Mouse (Mus musculus) midbrain, embryonic 11.5 days (tissue): ENCODE results near the gene Ndufs2. TPM values are rescaled to one million over a fixed set of nuclear protein-coding genes. Genes with fewer than 3 reads are reported as not detected.

Experiments
- ATAC-seq: fragments of 200-750 bp; cut with Nextera tagmentation; 2 replicates; pipeline ENCODE4 v1.8.0; 2017; ENCODE audit warnings: moderate TSS enrichment, moderate library complexity; ENCODE audit not compliant: low FRiP score
- DNase-seq: peaks from one replicate; pipeline ENCODE4 v3.0.0; 2015; ENCODE audit warnings: low spot score; ENCODE audit errors: missing footprints
- H3K27ac ChIP-seq: fragments of 300-500 bp; sonication (generic); 2 replicates; pipeline ENCODE4 v1.5.1; 2014; ENCODE audit warnings: low read depth, low read length
- H3K27me3 ChIP-seq: fragments of 300-500 bp; sonication (generic); 2 replicates; pipeline ENCODE4 v1.6.1; 2014; ENCODE audit warnings: mild to moderate bottlenecking, low read length, moderate library complexity, mixed read lengths; ENCODE audit not compliant: control insufficient read depth, insufficient read depth
- H3K36me3 ChIP-seq: fragments of 300-500 bp; sonication (generic); 2 replicates; pipeline ENCODE4 v1.6.1; 2014; ENCODE audit warnings: mild to moderate bottlenecking, low read length, moderate library complexity, mixed read lengths; ENCODE audit not compliant: control insufficient read depth, insufficient read depth
- H3K4me1 ChIP-seq: fragments of 300-500 bp; sonication (generic); 2 replicates; pipeline ENCODE4 v1.6.1; 2014; ENCODE audit warnings: low read length; ENCODE audit not compliant: control insufficient read depth, insufficient read depth
- H3K4me2 ChIP-seq: fragments of 300-500 bp; sonication (generic); 2 replicates; pipeline ENCODE4 v1.6.1; 2014; ENCODE audit warnings: mild to moderate bottlenecking, moderate library complexity
- H3K4me3 ChIP-seq: fragments of 300-500 bp; sonication (generic); 2 replicates; pipeline ENCODE4 v1.5.1; 2014; ENCODE audit warnings: low read depth, low read length
- H3K9ac ChIP-seq: fragments of 300-500 bp; sonication (generic); 2 replicates; pipeline ENCODE4 v1.6.1; 2014; ENCODE audit warnings: low read length
- H3K9me3 ChIP-seq: fragments of 300-500 bp; sonication (generic); 2 replicates; pipeline ENCODE4 v1.6.1; 2016; ENCODE audit warnings: low read length; ENCODE audit not compliant: control insufficient read depth
- WGBS: fragments of 180-500 bp; shearing (Covaris S2); extraction: QIAGEN DNeasy Blood & Tissue Kit; methylation state at CpG from one replicate; pipeline ENCODE4 v1.1.7; 2014; 5-methylcytosine and 5-hydroxymethylcytosine counted together
- polyA plus RNA-seq: library from polyadenylated mRNA; unstranded; fragments of >200 nt; fragmentation: Nextera tagmentation; extraction: Ambion mirVana; gene quantifications from 2 replicates; pipeline ENCODE4 v1.2.1, GENCODE M21; 2014

The Ndufs2 gene
- polyA plus RNA-seq, 1 experiment from 2014 or later: 232 TPM

GRCm38 (mm10) chr1:171286517-171286916, 35.3 kb upstream of the Ndufs2 start:
- no peak overlapping the region; the same call in 1 of the 2 replicates for H3K9ac ChIP-seq

GRCm38 (mm10) chr1:171285096-171285892, 34.1 kb upstream of the Ndufs2 start:
- peak; percentile 51 for DNase-seq
- no peaks in the 10 kb centered on the region for H3K9me3 ChIP-seq
- no peak overlapping the region for H3K4me2 ChIP-seq
- H3K27me3 ChIP-seq: no peaks in the 10 kb centered on the region
- no peak for ATAC-seq
- H3K36me3 ChIP-seq: peaks cover 14% of the 10 kb centered on the region
- peaks cover 16% of the 10 kb centered on the region for H3K4me1 ChIP-seq
- no peak overlapping the region for H3K27ac ChIP-seq
- no peak overlapping the region; the same call in 1 of the 2 replicates for H3K4me3 ChIP-seq
- 92% methylated on average over 20 of the region's 20 CpGs for WGBS
- no peak overlapping the region for H3K9ac ChIP-seq

More at GRCm38 (mm10) chr1:171286517-171286916, 35.3 kb upstream of the Ndufs2 start:
- Histone ChIP-seq H3K36me3 (peaks cover 14% of the 10 kb centered on the region), H3K9me3 (no peaks in the 10 kb centered on the region), H3K4me2 (peak overlapping the region; percentile 1; the same call in 1 of the 2 replicates), H3K4me3 (no peak overlapping the region), H3K4me1 (peaks cover 14% of the 10 kb centered on the region), H3K27me3 (no peaks in the 10 kb centered on the region), H3K27ac (no peak overlapping the region)
- DNase-seq (no peak), ATAC-seq (no peak)
- 84% methylated on average over 19 of the region's 19 CpGs for WGBS

- peaks cover 12% of the 10 kb centered on the region for H3K36me3 ChIP-seq
- 89% methylated on average over 15 of the region's 15 CpGs for WGBS
- no peaks in the 10 kb centered on the region for H3K27me3 ChIP-seq
- H3K4me2 ChIP-seq: no peak overlapping the region
- peak; percentile 53 for DNase-seq
- no peak for ATAC-seq
- H3K27ac ChIP-seq: no peak overlapping the region
- H3K9me3 ChIP-seq: no peaks in the 10 kb centered on the region
- H3K4me3 ChIP-seq: no peak overlapping the region
- peaks cover 22% of the 10 kb centered on the region for H3K4me1 ChIP-seq
- H3K9ac ChIP-seq: no peak overlapping the region
Observed at GRCm38 (mm10) chr1:171284491-171284890, 33.3 kb upstream of the Ndufs2 start.

GRCm38 (mm10) chr1:171283188-171284160, 32.3 kb upstream of the Ndufs2 start:
- Histone ChIP-seq H3K4me1 (peaks cover 22% of the 10 kb centered on the region), H3K9me3 (no peaks in the 10 kb centered on the region), H3K4me3 (no peak overlapping the region), H3K4me2 (no peak overlapping the region), H3K27me3 (no peaks in the 10 kb centered on the region), H3K36me3 (peaks cover 8% of the 10 kb centered on the region), H3K27ac (no peak overlapping the region), H3K9ac (no peak overlapping the region)
- WGBS: 91% methylated on average over 18 of the region's 18 CpGs
- ATAC-seq (no peak), DNase-seq (no peak)

GRCm38 (mm10) chr1:171282086-171282805, 31.1 kb upstream of the Ndufs2 start:
- WGBS: 84% methylated on average over 18 of the region's 18 CpGs
- Histone ChIP-seq H3K36me3 (peaks cover 14% of the 10 kb centered on the region), H3K9me3 (no peaks in the 10 kb centered on the region), H3K27me3 (no peaks in the 10 kb centered on the region), H3K4me2 (peak overlapping the region; percentile 61; the same call in 1 of the 2 replicates), H3K4me3 (no peak overlapping the region), H3K9ac (no peak overlapping the region; the same call in 1 of the 2 replicates), H3K27ac (no peak overlapping the region), H3K4me1 (peaks cover 19% of the 10 kb centered on the region)
- ATAC-seq (no peak), DNase-seq (peak; percentile 75)

GRCm38 (mm10) chr1:171281528-171281923, 30.3 kb upstream of the Ndufs2 start:
- peak overlapping the region; percentile 49; the same call in 1 of the 2 replicates for H3K27ac ChIP-seq
- H3K4me2 ChIP-seq: peak overlapping the region; percentile 61
- WGBS: 1% methylated on average over 10 of the region's 10 CpGs
- DNase-seq (peak; percentile 99), ATAC-seq (peak; percentile 60)
- peak overlapping the region; percentile 63 for H3K9ac ChIP-seq
- peaks cover 12% of the 10 kb centered on the region for H3K4me1 ChIP-seq
- no peaks in the 10 kb centered on the region for H3K9me3 ChIP-seq
- peak overlapping the region; percentile 69 for H3K4me3 ChIP-seq
- peaks cover 14% of the 10 kb centered on the region for H3K36me3 ChIP-seq
- no peaks in the 10 kb centered on the region for H3K27me3 ChIP-seq

GRCm38 (mm10) chr1:171280916-171281527, 29.8 kb upstream of the Ndufs2 start, which contains the start of gene Ppox:
Gene Ppox, minus strand, starts transcription at chr1:171281186.
- Histone ChIP-seq H3K36me3 (peaks cover 15% of the 10 kb centered on the region), H3K4me3 (peak within 1 kb of the TSS; percentile 69), H3K27me3 (no peaks in the 10 kb centered on the region), H3K9ac (peak within 1 kb of the TSS; percentile 85), H3K4me1 (peaks cover 8% of the 10 kb centered on the region), H3K9me3 (no peaks in the 10 kb centered on the region), H3K27ac (peak within 1 kb of the TSS; percentile 49; the same call in 1 of the 2 replicates), H3K4me2 (peak within 1 kb of the TSS; percentile 86)
- DNase-seq: peak; percentile 96
- peak; percentile 98 for ATAC-seq
- 0% methylated on average over 26 of the region's 26 CpGs for WGBS
